Comparison of ENCODE assay signal across 10 mouse cellular contexts in the genomic region with DNA sequence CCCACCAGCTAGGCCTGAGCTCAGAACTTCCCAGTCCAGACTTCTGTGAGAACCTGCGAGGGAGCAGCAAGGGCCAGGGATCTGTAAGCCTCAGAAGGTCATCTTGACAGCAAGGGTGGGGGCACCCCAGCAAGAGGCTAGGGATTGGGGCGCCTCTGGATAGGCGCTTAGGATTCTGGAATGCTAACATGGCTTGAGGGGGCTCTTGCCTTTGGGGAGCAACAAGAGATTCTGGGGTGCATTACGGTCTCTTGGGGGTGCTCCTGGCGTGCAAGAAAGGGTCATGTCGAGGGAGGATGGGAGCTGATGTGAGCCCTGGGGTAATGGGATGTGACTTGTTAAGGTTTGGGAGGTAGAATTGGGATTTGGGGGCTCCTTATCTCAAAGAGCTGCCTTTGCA. TPM values are rescaled to one million over a fixed set of nuclear protein-coding genes. Genes with fewer than 3 reads are reported as not detected.
DNase-seq lines count a peak whose midpoint lies in the region; TF ChIP-seq lines count a peak whose summit lies in the region.
"Had no signal": no experiment of that assay in that cellular context is flagged by ENCODE, and none has a peak within 500 bp of the region (broad histone marks: within the 10 kb centered on the region; RNA-seq: fewer than 3 reads in every experiment).

No protein-coding gene starts in this region.

- H3K36me3 ChIP-seq in heart, embryonic 10.5 days = no peaks in the 10 kb centered on the region
- H3K36me3 ChIP-seq in hindbrain, embryonic 10.5 days = no peaks in the 10 kb centered on the region
- H3K36me3 ChIP-seq in midbrain, embryonic 10.5 days = no peaks in the 10 kb centered on the region
- H3K36me3 ChIP-seq: G1E had no signal

- intact Hi-C loops in heart, postnatal 25 days (cut with DNase I) = no loop called here

- H3K27ac ChIP-seq in heart, embryonic 10.5 days = peak overlapping the region; percentile 78; the same call in 1 of the 2 replicates
- peak overlapping the region; percentile 52 for H3K27ac ChIP-seq in bone marrow macrophage, adult 2 months (ENCODE audit: insufficient read depth, low read depth, low read length)
- H3K27ac ChIP-seq in hindbrain, embryonic 10.5 days = peak overlapping the region; percentile 80
- H3K27ac ChIP-seq in midbrain, embryonic 10.5 days (replicated peaks) = peak overlapping the region; percentile 82

- 0 out of 2 replicates have a peak, but pooled peaks cover 4% of the 10 kb centered on the region for H3K9me3 ChIP-seq in heart, embryonic 10.5 days
- H3K9me3 ChIP-seq in hindbrain, embryonic 10.5 days = peaks cover 6% of the 10 kb centered on the region
- peaks cover 8% of the 10 kb centered on the region for H3K9me3 ChIP-seq in midbrain, embryonic 10.5 days (replicated peaks)

- H3K4me1 ChIP-seq in heart, embryonic 10.5 days = peaks cover 30% of the 10 kb centered on the region
- H3K4me1 ChIP-seq in bone marrow macrophage, adult 2 months (ENCODE audit: control insufficient read depth, insufficient read depth, low read length) = peaks cover 29% of the 10 kb centered on the region
- H3K4me1 ChIP-seq in hindbrain, embryonic 10.5 days (replicated peaks) = peaks cover 40% of the 10 kb centered on the region
- peaks cover 36% of the 10 kb centered on the region for H3K4me1 ChIP-seq in midbrain, embryonic 10.5 days

- peak overlapping the region; percentile 73 for H3K4me3 ChIP-seq in heart, embryonic 10.5 days
- H3K4me3 ChIP-seq in bone marrow macrophage, adult 2 months (ENCODE audit: insufficient read depth, low read length) = peak overlapping the region; percentile 62
- peak overlapping the region; percentile 80 for H3K4me3 ChIP-seq in hindbrain, embryonic 10.5 days
- peak overlapping the region; percentile 66 for H3K4me3 ChIP-seq in midbrain, embryonic 10.5 days

- WGBS in heart, embryonic 10.5 days = 20% methylated on average over 6 of the region's 6 CpGs
- WGBS in hindbrain, embryonic 10.5 days = 17% methylated on average over 6 of the region's 6 CpGs
- 24% methylated on average over 6 of the region's 6 CpGs for WGBS in midbrain, embryonic 10.5 days

- TF ChIP-seq POLR2A in bone marrow macrophage, adult 2 months (IDR thresholded peaks at IDR 0.05; ENCODE audit: borderline replicate concordance, low read depth, low read length) = no peak

- no peak for DNase-seq in heart, embryonic 10.5 days (ENCODE audit: low spot score)
- no peak for DNase-seq in heart, postnatal 25 days (ENCODE audit: low spot score)
- DNase-seq in hindbrain, embryonic 10.5 days (ENCODE audit: low spot score) = no peak
- DNase-seq in midbrain, embryonic 10.5 days (ENCODE audit: low spot score) = no peak
- no peak for DNase-seq in spleen, postnatal 36 days (ENCODE audit: low spot score in 2 of 2)
- no peak for DNase-seq in urinary bladder, postnatal 10 days (ENCODE audit: low spot score)
- DNase-seq in thymus, postnatal 36 days = no peak

- peaks cover 64% of the 10 kb centered on the region for H3K27me3 ChIP-seq in heart, embryonic 10.5 days (ENCODE audit: insufficient read depth, poor library complexity, severe bottlenecking)
- H3K27me3 ChIP-seq in hindbrain, embryonic 10.5 days (ENCODE audit: insufficient read depth, poor library complexity, severe bottlenecking) = peaks cover 64% of the 10 kb centered on the region
- H3K27me3 ChIP-seq in midbrain, embryonic 10.5 days (ENCODE audit: low read depth, poor library complexity, severe bottlenecking) = peaks cover 72% of the 10 kb centered on the region

- no peak for TF ChIP-seq CTCF in bone marrow macrophage, adult 2 months (IDR thresholded peaks at IDR 0.05; ENCODE audit: low read depth, low read length)

RNA-seq across cellular contexts. Expression of a gene that starts 0.3 kb away (rescaled TPM):
- polyA plus RNA-seq in heart, embryonic 10.5 days (2016; fragmentation: Nextera tagmentation; extraction: Ambion mirVana) = 19.0 and 19.4 TPM in 2 replicates
- total RNA-seq in heart, postnatal 25 days (2021) = 100 to 1,000 TPM; 140 to 143 TPM
- 85.4 and 86.3 TPM in 2 replicates for polyA plus RNA-seq in bone marrow macrophage, adult 2 months (2012; ENCODE audit: insufficient read depth, insufficient read length, missing spikeins)
- 24.1 and 28.9 TPM in 2 replicates for polyA plus RNA-seq in hindbrain, embryonic 10.5 days (2016; fragmentation: Nextera tagmentation; extraction: Ambion mirVana)
- polyA plus RNA-seq in midbrain, embryonic 10.5 days (2016; fragmentation: Nextera tagmentation; extraction: Ambion mirVana) = 21.5 and 27.0 TPM in 2 replicates
- polyA plus RNA-seq: G1E had no signal

RNA-seq across cellular contexts. Expression of a gene that starts 2.5 kb away (rescaled TPM):
- not detected in 2 replicates for polyA plus RNA-seq in heart, embryonic 10.5 days (2016; fragmentation: Nextera tagmentation; extraction: Ambion mirVana)
- under 1 TPM; 0.14 to 0.31 TPM for total RNA-seq in heart, postnatal 25 days (2021)
- polyA plus RNA-seq in bone marrow macrophage, adult 2 months (2012; ENCODE audit: insufficient read depth, insufficient read length, missing spikeins) = not detected in 2 replicates
- polyA plus RNA-seq in hindbrain, embryonic 10.5 days (2016; fragmentation: Nextera tagmentation; extraction: Ambion mirVana) = not detected in 2 replicates
- not detected in 2 replicates for polyA plus RNA-seq in midbrain, embryonic 10.5 days (2016; fragmentation: Nextera tagmentation; extraction: Ambion mirVana)
- total RNA-seq: common myeloid progenitor, adult 5-6 weeks; G1E had no signal
- polyA plus RNA-seq: G1E had no signal

RNA-seq across cellular contexts. Expression of a gene that starts 10.3 kb away (rescaled TPM):
- 0.37 and 0.97 TPM in 2 replicates for polyA plus RNA-seq in heart, embryonic 10.5 days (2016; fragmentation: Nextera tagmentation; extraction: Ambion mirVana)
- under 1 TPM; 0.31 to 0.36 TPM for total RNA-seq in heart, postnatal 25 days (2021)
- 15.9 and 17.7 TPM in 2 replicates for polyA plus RNA-seq in bone marrow macrophage, adult 2 months (2012; ENCODE audit: insufficient read depth, insufficient read length, missing spikeins)
- 0.18 and 0.26 TPM in 2 replicates for polyA plus RNA-seq in hindbrain, embryonic 10.5 days (2016; fragmentation: Nextera tagmentation; extraction: Ambion mirVana)
- polyA plus RNA-seq in midbrain, embryonic 10.5 days (2016; fragmentation: Nextera tagmentation; extraction: Ambion mirVana) = 0.14 TPM in 2 replicates
- total RNA-seq: common myeloid progenitor, adult 5-6 weeks; G1E had no signal
- polyA plus RNA-seq: G1E had no signal

RNA-seq across cellular contexts. Expression of a gene that starts 23.0 kb away (rescaled TPM):
- 195 and 228 TPM in 2 replicates for polyA plus RNA-seq in heart, embryonic 10.5 days (2016; fragmentation: Nextera tagmentation; extraction: Ambion mirVana)
- 10 to 100 TPM; 68.1 to 75.9 TPM for total RNA-seq in heart, postnatal 25 days (2021)
- 83.5 and 88.9 TPM in 2 replicates for polyA plus RNA-seq in bone marrow macrophage, adult 2 months (2012; ENCODE audit: insufficient read depth, insufficient read length, missing spikeins)
- polyA plus RNA-seq in hindbrain, embryonic 10.5 days (2016; fragmentation: Nextera tagmentation; extraction: Ambion mirVana) = 254 and 268 TPM in 2 replicates
- polyA plus RNA-seq in midbrain, embryonic 10.5 days (2016; fragmentation: Nextera tagmentation; extraction: Ambion mirVana) = 248 and 261 TPM in 2 replicates

RNA-seq across cellular contexts. Expression of a gene that starts 26.2 kb away (rescaled TPM):
- 71.9 and 75.6 TPM in 2 replicates for polyA plus RNA-seq in heart, embryonic 10.5 days (2016; fragmentation: Nextera tagmentation; extraction: Ambion mirVana)
- 10 to 100 TPM; 27.0 to 31.1 TPM for total RNA-seq in heart, postnatal 25 days (2021)
- polyA plus RNA-seq in bone marrow macrophage, adult 2 months (2012; ENCODE audit: insufficient read depth, insufficient read length, missing spikeins) = 64.5 and 65.3 TPM in 2 replicates
- polyA plus RNA-seq in hindbrain, embryonic 10.5 days (2016; fragmentation: Nextera tagmentation; extraction: Ambion mirVana) = 68.7 and 71.6 TPM in 2 replicates
- 62.1 and 62.9 TPM in 2 replicates for polyA plus RNA-seq in midbrain, embryonic 10.5 days (2016; fragmentation: Nextera tagmentation; extraction: Ambion mirVana)
